Mouse (Mus musculus) C2C12 (cell line): ENCODE data around the gene Spg21.

Experiments
- CEBPB ChIP-seq: IDR thresholded peaks from one replicate; pipeline ENCODE4 v1.6.1; 2011; ENCODE audit warnings: low read depth, mild to moderate bottlenecking, control low read depth, moderate library complexity
- CTCF ChIP-seq: IDR thresholded peaks from one replicate; pipeline ENCODE4 v1.5.1; 2011; ENCODE audit not compliant: control insufficient read depth, insufficient read depth, insufficient read length
- FOSL1 ChIP-seq: IDR thresholded peaks from one replicate; pipeline ENCODE4 v1.8.0; 2011; ENCODE audit warnings: mild to moderate bottlenecking, low read length; ENCODE audit not compliant: poor library complexity, insufficient read depth, severe bottlenecking
- MAX ChIP-seq: IDR thresholded peaks from one replicate; pipeline ENCODE4 v1.6.1; 2011; ENCODE audit warnings: mild to moderate bottlenecking, control low read depth
- MYOD1 ChIP-seq: IDR thresholded peaks from one replicate; pipeline ENCODE4 v1.6.1; 2011; ENCODE audit warnings: low read depth; ENCODE audit not compliant: control insufficient read depth, insufficient read length
- MYOG ChIP-seq: IDR thresholded peaks from one replicate; pipeline ENCODE4 v1.6.1; 2011; ENCODE audit not compliant: control insufficient read depth, insufficient read length; ENCODE audit errors: extremely low read depth
- USF1 ChIP-seq: IDR thresholded peaks from one replicate; pipeline ENCODE4 v1.6.1; 2011; ENCODE audit warnings: low read depth, mild to moderate bottlenecking, control low read depth, moderate library complexity

GRCm38 (mm10) chr9:65523611-65524364 is 63.0 kb downstream of the Spg21 start:
- TF ChIP-seq CTCF (peak; percentile 95), MAX (peak; percentile 92), MYOD1 (no peak), USF1 (peak; percentile 87), CEBPB (no peak), MYOG (no peak), FOSL1 (no peak)
